Mouse (Mus musculus) lung, postnatal 0 days (tissue): Measurements from ENCODE around the gene Dnajc12.

Source experiments
- CTCF ChIP-seq: IDR thresholded peaks from 2 replicates; pipeline ENCODE4 v1.5.1; 2016; ENCODE audit warnings: antibody characterized with exemption, mild to moderate bottlenecking
- EP300 ChIP-seq: IDR thresholded peaks from 2 replicates; pipeline ENCODE4 v1.6.1; 2016; ENCODE audit warnings: antibody characterized with exemption, mild to moderate bottlenecking, control low read depth

DNA sequence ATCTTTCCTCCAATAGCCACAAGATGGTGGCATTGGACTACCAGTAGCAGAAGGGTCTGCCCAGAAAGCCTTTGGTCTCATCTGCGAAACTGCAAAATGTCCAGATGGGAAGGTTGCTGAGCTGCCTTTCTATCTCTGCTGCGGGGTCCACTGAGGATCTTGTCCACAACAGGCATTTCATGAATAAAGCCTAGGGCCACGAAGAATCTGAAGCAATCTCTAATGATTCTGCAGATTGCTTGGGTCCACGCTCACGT lies 40.4 kb downstream of the Dnajc12 start:
- TF ChIP-seq CTCF: no peak
- TF ChIP-seq EP300: no peak
